Mouse (Mus musculus) kidney, adult 2 months (tissue): ENCODE data around the gene Acvr1b. TPM values are rescaled to one million over a fixed set of nuclear protein-coding genes. Genes with fewer than 3 reads are reported as not detected.

Source experiments
- DNase-seq: peaks from one replicate; pipeline ENCODE4 v3.0.0; 2021
- H3K27ac ChIP-seq: fragments of 200-500 bp; 2 replicates; pipeline ENCODE4 v1.5.1; 2012; ENCODE audit warnings: low read depth, low read length, control low read depth, inconsistent platforms; ENCODE audit not compliant: insufficient read depth
- H3K27me3 ChIP-seq: fragments of 200-500 bp; replicated peaks from 2 replicates; pipeline ENCODE4 v1.6.1; 2012; ENCODE audit warnings: mild to moderate bottlenecking, moderate library complexity, low read length, inconsistent platforms; ENCODE audit not compliant: control insufficient read depth, insufficient read depth
- H3K36me3 ChIP-seq: fragments of 200-500 bp; 2 replicates; pipeline ENCODE4 v1.6.1; 2012; ENCODE audit warnings: mild to moderate bottlenecking, moderate library complexity, low read length, inconsistent platforms; ENCODE audit not compliant: control insufficient read depth, insufficient read depth
- H3K4me1 ChIP-seq: fragments of 200-500 bp; 2 replicates; pipeline ENCODE4 v1.6.1; 2011; ENCODE audit warnings: low read length; ENCODE audit not compliant: control insufficient read depth, insufficient read depth
- H3K4me3 ChIP-seq: fragments of 200-500 bp; 2 replicates; pipeline ENCODE4 v1.5.1; 2011; ENCODE audit warnings: mild to moderate bottlenecking, low read depth, low read length, control low read depth; ENCODE audit not compliant: insufficient read depth
- CTCF ChIP-seq: fragments of 200-500 bp; conservative IDR thresholded peaks from 2 replicates; pipeline ENCODE4 v1.5.1; 2011; ENCODE audit warnings: low read depth, mild to moderate bottlenecking, control low read depth, low read length, moderate library complexity, mixed read lengths; ENCODE audit not compliant: insufficient read depth, insufficient read length
- POLR2A ChIP-seq: fragments of 200-500 bp; IDR thresholded peaks from one replicate; pipeline ENCODE4 v1.6.1; 2011; ENCODE audit warnings: low read depth, low read length, control low read depth
- WGBS: fragments of 180-500 bp; shearing (Covaris S2); methylation state at CpG from one replicate; pipeline ENCODE4 v1.1.7; 2018; 5-methylcytosine and 5-hydroxymethylcytosine counted together
- polyA plus RNA-seq: library from polyadenylated mRNA; depleted of rRNA; stranded (reverse); fragments of >200 nt; gene quantifications from 2 replicates; pipeline ENCODE4 v1.2.3, GENCODE M21; 2012

Gene Acvr1b
- polyA plus RNA-seq, 1 experiment: 37.2 TPM

DNA sequence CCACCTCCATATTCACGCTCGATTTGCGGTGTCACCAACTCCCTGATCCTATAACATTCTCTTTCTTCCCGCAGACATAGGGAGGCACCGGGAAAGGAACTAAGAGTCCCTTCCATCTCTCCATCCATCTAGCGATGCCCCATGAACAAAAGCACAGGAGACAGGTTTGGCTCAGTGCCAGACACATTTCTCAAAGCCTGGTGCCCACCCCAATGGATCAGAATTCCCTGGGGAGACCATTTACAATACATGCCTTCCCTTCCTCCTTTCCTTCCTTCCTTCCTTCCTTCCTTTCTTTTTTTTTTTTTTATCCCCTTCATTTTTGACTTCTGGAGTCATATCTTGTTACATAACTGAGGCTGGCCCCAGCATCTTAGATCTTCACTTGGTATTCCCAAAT lies 41.8 kb upstream of the Acvr1b start:
- TF ChIP-seq CTCF (no peak), POLR2A (no peak)
- H3K4me1 ChIP-seq: peaks cover 2% of the 10 kb centered on the region
- H3K4me3 ChIP-seq: no peak overlapping the region
- H3K27ac ChIP-seq: 0 out of 2 replicates have a peak overlapping the region, but pooled peaks have one; percentile 17
- H3K27me3 ChIP-seq: no peaks in the 10 kb centered on the region
- 31% methylated on average over 6 of the region's 6 CpGs for WGBS
- no peaks in the 10 kb centered on the region for H3K36me3 ChIP-seq
- DNase-seq: no peak

GRCm38 (mm10) chr15:101132761-101133160 lies 41.1 kb upstream of the Acvr1b start:
- Histone ChIP-seq H3K27me3 (no peaks in the 10 kb centered on the region), H3K4me3 (no peak overlapping the region), H3K4me1 (peaks cover 2% of the 10 kb centered on the region), H3K27ac (peak overlapping the region; percentile 17; the same call in 1 of the 2 replicates), H3K36me3 (no peaks in the 10 kb centered on the region)
- WGBS: 65% methylated on average over 6 of the region's 6 CpGs
- DNase-seq: no peak
- TF ChIP-seq POLR2A (no peak), CTCF (no peak)

DNA sequence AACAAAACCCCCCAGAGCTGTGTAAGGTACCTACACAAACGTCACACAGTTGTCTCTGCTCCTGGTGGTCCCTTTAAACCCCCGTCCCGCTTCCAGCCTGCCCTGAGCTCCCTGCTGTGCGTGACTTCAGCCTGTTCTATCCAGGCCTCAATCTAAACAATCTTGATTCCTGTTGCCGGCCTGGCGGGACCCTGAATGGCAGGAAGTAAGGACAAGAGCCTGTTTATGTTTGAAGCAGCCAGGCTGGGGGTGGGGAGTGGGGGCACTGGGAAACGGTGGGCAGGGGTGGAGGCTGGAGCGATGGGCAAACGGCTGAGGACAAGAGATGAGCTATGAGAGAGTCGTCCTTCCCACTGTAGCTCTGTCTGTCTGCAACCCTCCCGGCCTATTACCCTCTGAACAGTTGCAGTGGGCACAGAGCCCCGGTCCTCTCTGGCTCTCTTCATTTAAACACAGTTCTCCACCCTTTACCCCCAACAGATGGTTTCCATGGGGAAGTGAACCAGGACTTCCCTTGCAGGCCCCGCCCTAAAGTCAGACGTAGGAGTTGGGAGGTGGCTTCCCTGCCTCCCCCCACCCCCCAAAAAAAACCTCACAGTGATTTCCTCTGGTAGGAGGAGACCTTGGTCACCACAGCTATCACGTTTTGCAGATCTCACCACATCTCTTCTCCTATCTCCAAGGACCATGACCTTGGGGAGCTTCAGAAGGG lies 39.7 kb upstream of the Acvr1b start:
- no peak overlapping the region for H3K27ac ChIP-seq
- H3K4me1 ChIP-seq: peaks cover 2% of the 10 kb centered on the region
- WGBS: 52% methylated on average over 15 of the region's 15 CpGs
- no peak overlapping the region for H3K4me3 ChIP-seq
- no peaks in the 10 kb centered on the region for H3K36me3 ChIP-seq
- H3K27me3 ChIP-seq: no peaks in the 10 kb centered on the region
- TF ChIP-seq POLR2A (no peak), CTCF (no peak)
- DNase-seq: no peak

GRCm38 (mm10) chr15:101135405-101135804 lies 38.5 kb upstream of the Acvr1b start:
- Histone ChIP-seq H3K4me1 (peaks cover 6% of the 10 kb centered on the region), H3K36me3 (no peaks in the 10 kb centered on the region), H3K27ac (no peak overlapping the region), H3K4me3 (no peak overlapping the region), H3K27me3 (no peaks in the 10 kb centered on the region)
- TF ChIP-seq POLR2A (no peak), CTCF (no peak)
- 71% methylated on average over 8 of the region's 8 CpGs for WGBS
- no peak for DNase-seq

DNA sequence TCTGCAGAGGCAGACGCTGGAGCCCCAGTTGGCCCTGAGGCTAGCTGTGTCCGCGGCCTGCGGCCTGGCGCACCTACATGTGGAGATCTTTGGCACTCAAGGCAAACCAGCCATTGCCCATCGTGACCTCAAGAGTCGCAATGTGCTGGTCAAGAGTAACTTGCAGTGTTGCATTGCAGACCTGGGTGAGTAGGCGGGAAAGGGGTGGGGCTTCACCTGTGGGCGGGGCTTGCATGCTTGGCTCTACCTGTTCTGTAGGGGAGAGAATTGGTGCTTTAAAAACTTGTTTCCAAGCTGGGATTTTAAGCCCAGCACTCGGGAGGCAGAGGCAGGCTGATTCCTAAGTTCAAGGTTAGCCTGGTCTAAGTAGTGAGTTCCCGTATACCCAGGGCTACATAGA lies 36.4 kb upstream of the Acvr1b start:
- no peak for DNase-seq
- 84% methylated on average over 11 of the region's 11 CpGs for WGBS
- Histone ChIP-seq H3K27ac (no peak overlapping the region), H3K36me3 (no peaks in the 10 kb centered on the region), H3K27me3 (no peaks in the 10 kb centered on the region), H3K4me1 (peaks cover 10% of the 10 kb centered on the region), H3K4me3 (no peak overlapping the region)
- TF ChIP-seq CTCF (no peak), POLR2A (no peak)

- no peak overlapping the region for H3K27ac ChIP-seq
- no peaks in the 10 kb centered on the region for H3K27me3 ChIP-seq
- TF ChIP-seq CTCF (no peak), POLR2A (no peak)
- DNase-seq: no peak
- H3K36me3 ChIP-seq: no peaks in the 10 kb centered on the region
- peaks cover 18% of the 10 kb centered on the region for H3K4me1 ChIP-seq
- 79% methylated on average over 3 of the region's 3 CpGs for WGBS
- H3K4me3 ChIP-seq: no peak overlapping the region
Observed at GRCm38 (mm10) chr15:101138675-101139074, 35.2 kb upstream of the Acvr1b start.

DNA sequence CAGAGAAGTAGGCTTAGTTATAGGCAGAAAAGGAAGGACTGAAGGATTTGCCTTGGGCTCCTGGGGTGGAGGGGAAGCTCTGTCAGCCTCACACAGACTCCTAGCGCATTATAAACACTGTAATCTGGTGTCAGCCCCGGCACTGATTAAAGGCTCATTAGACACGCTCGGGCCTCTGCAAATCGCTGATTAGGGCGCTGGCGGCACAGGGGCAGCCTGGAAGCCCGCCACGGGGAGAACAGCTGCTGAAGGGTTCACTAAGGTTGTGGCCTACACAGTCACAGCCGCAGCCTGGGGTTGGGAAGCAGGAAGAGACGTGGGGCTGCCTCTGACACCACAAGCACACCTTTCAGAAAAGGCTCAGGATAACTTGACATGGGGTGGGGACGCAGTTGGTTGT lies 34.0 kb upstream of the Acvr1b start:
- no peak overlapping the region for H3K27ac ChIP-seq
- TF ChIP-seq CTCF (no peak), POLR2A (no peak)
- H3K4me1 ChIP-seq: peaks cover 30% of the 10 kb centered on the region
- H3K36me3 ChIP-seq: no peaks in the 10 kb centered on the region
- peak; percentile 62 for DNase-seq
- H3K27me3 ChIP-seq: no peaks in the 10 kb centered on the region
- no peak overlapping the region for H3K4me3 ChIP-seq
- WGBS: 23% methylated on average over 12 of the region's 12 CpGs

DNA sequence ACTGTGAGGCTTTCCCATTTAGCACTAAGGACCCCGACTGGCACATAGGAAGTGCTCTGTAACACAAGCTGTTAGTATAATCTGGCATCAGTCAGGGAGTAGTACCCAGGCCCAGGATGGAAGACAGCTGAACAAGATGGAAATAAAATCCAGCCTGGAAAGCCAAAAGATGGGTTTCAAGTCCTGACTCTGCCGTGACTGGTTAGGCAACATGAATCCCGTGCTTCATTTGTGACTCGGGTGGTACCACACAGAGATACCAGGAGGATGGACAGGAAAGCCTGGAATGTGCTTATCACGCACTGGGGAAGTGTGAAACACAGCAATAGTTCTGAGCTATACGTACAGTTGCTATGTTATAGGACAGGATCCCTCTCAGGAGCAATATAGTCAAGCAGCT lies 33.3 kb upstream of the Acvr1b start:
- no peak overlapping the region for H3K4me3 ChIP-seq
- H3K27me3 ChIP-seq: no peaks in the 10 kb centered on the region
- no peak for DNase-seq
- no peak overlapping the region for H3K27ac ChIP-seq
- H3K4me1 ChIP-seq: peaks cover 33% of the 10 kb centered on the region
- no peaks in the 10 kb centered on the region for H3K36me3 ChIP-seq
- TF ChIP-seq POLR2A (no peak), CTCF (no peak)
- 47% methylated on average over 6 of the region's 6 CpGs for WGBS
